Mouse (Mus musculus) heart, embryonic 12.5 days (tissue): ENCODE results near the gene Vwa3a. TPM values are rescaled to one million over a fixed set of nuclear protein-coding genes. Genes with fewer than 3 reads are reported as not detected.

Experiments
- ATAC-seq: fragments of 200-750 bp; cut with Nextera tagmentation; 2 replicates; pipeline ENCODE4 v1.8.0; 2017; ENCODE audit warnings: moderate TSS enrichment, moderate library complexity; ENCODE audit not compliant: insufficient number of reproducible peaks, low FRiP score
- H3K27ac ChIP-seq: fragments of 300-500 bp; sonication (generic); 2 replicates; pipeline ENCODE4 v1.5.1; 2016; ENCODE audit warnings: mild to moderate bottlenecking, moderate library complexity; ENCODE audit not compliant: poor library complexity, severe bottlenecking
- H3K27me3 ChIP-seq: fragments of 300-500 bp; sonication (generic); replicated peaks from 2 replicates; pipeline ENCODE4 v1.6.1; 2016; ENCODE audit warnings: mild to moderate bottlenecking, moderate library complexity
- H3K36me3 ChIP-seq: fragments of 300-500 bp; sonication (generic); 2 replicates; pipeline ENCODE4 v1.6.1; 2016; ENCODE audit warnings: mild to moderate bottlenecking, moderate library complexity
- H3K4me1 ChIP-seq: fragments of 300-500 bp; sonication (generic); replicated peaks from 2 replicates; pipeline ENCODE4 v1.6.1; 2016; ENCODE audit warnings: mild to moderate bottlenecking
- H3K4me2 ChIP-seq: fragments of 300-500 bp; sonication (generic); 2 replicates; pipeline ENCODE4 v1.6.1; 2016; ENCODE audit warnings: mild to moderate bottlenecking, moderate library complexity
- H3K4me3 ChIP-seq: fragments of 300-500 bp; sonication (generic); 2 replicates; pipeline ENCODE4 v1.5.1; 2016; ENCODE audit warnings: mild to moderate bottlenecking
- H3K9ac ChIP-seq: fragments of 300-500 bp; sonication (generic); 2 replicates; pipeline ENCODE4 v1.6.1; 2016; ENCODE audit warnings: mild to moderate bottlenecking, moderate library complexity
- H3K9me3 ChIP-seq: fragments of 300-500 bp; sonication (generic); replicated peaks from 2 replicates; pipeline ENCODE4 v1.6.1; 2016; ENCODE audit warnings: mild to moderate bottlenecking, moderate library complexity
- WGBS: fragments of 180-500 bp; shearing (Covaris S2); methylation state at CpG from one replicate; pipeline ENCODE4 v1.1.7; 2016; 5-methylcytosine and 5-hydroxymethylcytosine counted together
- polyA plus RNA-seq: library from polyadenylated mRNA; unstranded; fragments of >200 nt; fragmentation: Nextera tagmentation; extraction: Ambion mirVana; gene quantifications from 2 replicates; pipeline ENCODE4 v1.2.1, GENCODE M21; 2016

Vwa3a gene
- polyA plus RNA-seq, 1 experiment from 2014 or later, result 0.98 TPM

GRCm38 (mm10) chr7:120746821-120747220 is 7.7 kb downstream of the Vwa3a start:
- WGBS, result 80% methylated on average over 5 of the region's 5 CpGs
- H3K9ac ChIP-seq, result no peak overlapping the region
- H3K4me2 ChIP-seq, result no peak overlapping the region
- no peak overlapping the region for H3K4me3 ChIP-seq
- H3K4me1 ChIP-seq, result no peaks in the 10 kb centered on the region
- H3K36me3 ChIP-seq, result no peaks in the 10 kb centered on the region
- no peaks in the 10 kb centered on the region for H3K27me3 ChIP-seq
- 0 out of 2 replicates have a peak overlapping the region, but pooled peaks have one; percentile 6 for H3K27ac ChIP-seq
- no peak for ATAC-seq
- 0 out of 2 replicates have a peak, but pooled peaks cover 2% of the 10 kb centered on the region for H3K9me3 ChIP-seq

- Histone ChIP-seq H3K4me1 (no peaks in the 10 kb centered on the region), H3K36me3 (no peaks in the 10 kb centered on the region), H3K4me3 (no peak overlapping the region), H3K9ac (no peak overlapping the region), H3K27me3 (no peaks in the 10 kb centered on the region), H3K4me2 (no peak overlapping the region), H3K27ac (no peak overlapping the region), H3K9me3 (0 out of 2 replicates have a peak, but pooled peaks cover 2% of the 10 kb centered on the region)
- ATAC-seq, result no peak
Measured at GRCm38 (mm10) chr7:120748478-120748877, 9.4 kb downstream of the Vwa3a start.

- H3K36me3 ChIP-seq, result no peaks in the 10 kb centered on the region
- no peaks in the 10 kb centered on the region for H3K27me3 ChIP-seq
- 0 out of 2 replicates have a peak, but pooled peaks cover 2% of the 10 kb centered on the region for H3K9me3 ChIP-seq
- H3K4me3 ChIP-seq, result no peak overlapping the region
- no peak overlapping the region for H3K4me2 ChIP-seq
- H3K9ac ChIP-seq, result no peak overlapping the region
- no peaks in the 10 kb centered on the region for H3K4me1 ChIP-seq
- no peak overlapping the region for H3K27ac ChIP-seq
- no peak for ATAC-seq
Measured at GRCm38 (mm10) chr7:120751330-120751729, 12.2 kb downstream of the Vwa3a start.

GRCm38 (mm10) chr7:120751906-120752305 is 12.8 kb downstream of the Vwa3a start:
- no peak overlapping the region for H3K27ac ChIP-seq
- no peaks in the 10 kb centered on the region for H3K27me3 ChIP-seq
- H3K4me1 ChIP-seq, result no peaks in the 10 kb centered on the region
- H3K4me3 ChIP-seq, result no peak overlapping the region
- no peaks in the 10 kb centered on the region for H3K36me3 ChIP-seq
- no peak overlapping the region for H3K9ac ChIP-seq
- ATAC-seq, result no peak
- 0 out of 2 replicates have a peak, but pooled peaks cover 2% of the 10 kb centered on the region for H3K9me3 ChIP-seq
- WGBS, result 43% methylated on average over 7 of the region's 7 CpGs
- H3K4me2 ChIP-seq, result no peak overlapping the region

GRCm38 (mm10) chr7:120754671-120755070 is 15.6 kb downstream of the Vwa3a start:
- Histone ChIP-seq H3K9ac (no peak overlapping the region), H3K4me1 (no peaks in the 10 kb centered on the region), H3K27ac (no peak overlapping the region), H3K36me3 (no peaks in the 10 kb centered on the region), H3K27me3 (no peaks in the 10 kb centered on the region), H3K4me3 (no peak overlapping the region), H3K9me3 (no peaks in the 10 kb centered on the region), H3K4me2 (no peak overlapping the region)
- 5% methylated on average over 5 of the region's 5 CpGs for WGBS
- no peak for ATAC-seq

- no peak overlapping the region for H3K27ac ChIP-seq
- no peak overlapping the region for H3K4me2 ChIP-seq
- H3K4me1 ChIP-seq, result peaks cover 4% of the 10 kb centered on the region; the same call in 1 of the 2 replicates
- H3K9ac ChIP-seq, result no peak overlapping the region
- no peaks in the 10 kb centered on the region for H3K27me3 ChIP-seq
- 0% methylated on average over 1 of the region's 1 CpGs for WGBS
- H3K9me3 ChIP-seq, result no peaks in the 10 kb centered on the region
- H3K36me3 ChIP-seq, result no peaks in the 10 kb centered on the region
- no peak overlapping the region for H3K4me3 ChIP-seq
- ATAC-seq, result no peak
Measured at GRCm38 (mm10) chr7:120767369-120767768, 28.3 kb downstream of the Vwa3a start.

- H3K9me3 ChIP-seq, result no peaks in the 10 kb centered on the region
- H3K4me2 ChIP-seq, result no peak overlapping the region
- 47% methylated on average over 1 of the region's 1 CpGs for WGBS
- H3K36me3 ChIP-seq, result no peaks in the 10 kb centered on the region
- ATAC-seq, result no peak
- H3K27me3 ChIP-seq, result no peaks in the 10 kb centered on the region
- no peak overlapping the region for H3K4me3 ChIP-seq
- no peak overlapping the region for H3K9ac ChIP-seq
- no peak overlapping the region for H3K27ac ChIP-seq
- H3K4me1 ChIP-seq, result peaks cover 4% of the 10 kb centered on the region; the same call in 1 of the 2 replicates
Measured at GRCm38 (mm10) chr7:120771389-120771788, 32.3 kb downstream of the Vwa3a start.

GRCm38 (mm10) chr7:120778012-120778411 is 38.9 kb downstream of the Vwa3a start:
- H3K4me3 ChIP-seq, result no peak overlapping the region
- no peaks in the 10 kb centered on the region for H3K9me3 ChIP-seq
- 0 out of 2 replicates have a peak, but pooled peaks cover 3% of the 10 kb centered on the region for H3K4me1 ChIP-seq
- no peak overlapping the region for H3K27ac ChIP-seq
- no peak overlapping the region for H3K9ac ChIP-seq
- no peak overlapping the region for H3K4me2 ChIP-seq
- no peak for ATAC-seq
- 42% methylated on average over 2 of the region's 2 CpGs for WGBS
- no peaks in the 10 kb centered on the region for H3K36me3 ChIP-seq
- no peaks in the 10 kb centered on the region for H3K27me3 ChIP-seq

GRCm38 (mm10) chr7:120795544-120795943 is 56.4 kb downstream of the Vwa3a start:
- no peaks in the 10 kb centered on the region for H3K27me3 ChIP-seq
- no peak overlapping the region for H3K4me3 ChIP-seq
- H3K4me1 ChIP-seq, result 0 out of 2 replicates have a peak, but pooled peaks cover 6% of the 10 kb centered on the region
- no peak overlapping the region for H3K9ac ChIP-seq
- no peaks in the 10 kb centered on the region for H3K9me3 ChIP-seq
- H3K4me2 ChIP-seq, result no peak overlapping the region
- WGBS, result 49% methylated on average over 4 of the region's 4 CpGs
- no peak overlapping the region for H3K27ac ChIP-seq
- no peak for ATAC-seq
- no peaks in the 10 kb centered on the region for H3K36me3 ChIP-seq

GRCm38 (mm10) chr7:120796369-120796768 is 57.3 kb downstream of the Vwa3a start:
- H3K36me3 ChIP-seq, result no peaks in the 10 kb centered on the region
- no peak overlapping the region for H3K4me2 ChIP-seq
- no peak overlapping the region for H3K4me3 ChIP-seq
- no peaks in the 10 kb centered on the region for H3K27me3 ChIP-seq
- no peak overlapping the region for H3K27ac ChIP-seq
- H3K9ac ChIP-seq, result no peak overlapping the region
- H3K4me1 ChIP-seq, result 0 out of 2 replicates have a peak, but pooled peaks cover 6% of the 10 kb centered on the region
- WGBS, result 50% methylated on average over 3 of the region's 3 CpGs
- no peaks in the 10 kb centered on the region for H3K9me3 ChIP-seq
- ATAC-seq, result no peak

- Histone ChIP-seq H3K27me3 (peaks cover 3% of the 10 kb centered on the region), H3K9ac (no peak overlapping the region), H3K4me2 (no peak overlapping the region), H3K27ac (no peak overlapping the region), H3K4me1 (no peaks in the 10 kb centered on the region), H3K36me3 (no peaks in the 10 kb centered on the region), H3K4me3 (no peak overlapping the region), H3K9me3 (no peaks in the 10 kb centered on the region)
- WGBS, result 76% methylated on average over 2 of the region's 2 CpGs
- ATAC-seq, result no peak
Measured at GRCm38 (mm10) chr7:120803268-120803667, 64.2 kb downstream of the Vwa3a start.

- 0 out of 2 replicates have a peak, but pooled peaks cover 5% of the 10 kb centered on the region for H3K4me1 ChIP-seq
- WGBS, result 5% methylated on average over 27 of the region's 27 CpGs
- H3K27ac ChIP-seq, result no peak overlapping the region
- no peak for ATAC-seq
- H3K36me3 ChIP-seq, result no peaks in the 10 kb centered on the region
- no peaks in the 10 kb centered on the region for H3K9me3 ChIP-seq
- H3K9ac ChIP-seq, result no peak overlapping the region
- peak overlapping the region; percentile 27 for H3K4me3 ChIP-seq
- peaks cover 32% of the 10 kb centered on the region for H3K27me3 ChIP-seq
- H3K4me2 ChIP-seq, result peak overlapping the region; percentile 63
Measured at GRCm38 (mm10) chr7:120809705-120810104, 70.6 kb downstream of the Vwa3a start.
